Mouse (Mus musculus): Measurements from ENCODE around the gene Ncr1. TPM values are rescaled to one million over a fixed set of nuclear protein-coding genes. Genes with fewer than 3 reads are reported as not detected.

Gene Ncr1
- total and polyA plus RNA-seq, 3 experiments: not detected

Other genes starting within 250 kb of the Ncr1 start
- 0.08 and 0.13 TPM in 2 replicates for gene Ttyh1, start 218.3 kb upstream of the Ncr1 start, total RNA-seq (2012; rRNA removed)
- gene Ttyh1, start 218.3 kb upstream of the Ncr1 start, total RNA-seq (2014; rRNA removed): not detected in 2 replicates
- 0.16 and 0.17 TPM in 2 replicates for gene Ttyh1, start 218.3 kb upstream of the Ncr1 start, polyA plus RNA-seq (2012; ENCODE audit: insufficient read length, low read depth)
- 28.6 and 33.5 TPM in 2 replicates for gene Leng8, start 200.7 kb upstream of the Ncr1 start, total RNA-seq (2012; rRNA removed)
- gene Leng8, start 200.7 kb upstream of the Ncr1 start, total RNA-seq (2014; rRNA removed): 17.6 and 23.2 TPM in 2 replicates
- gene Leng8, start 200.7 kb upstream of the Ncr1 start, polyA plus RNA-seq (2012; ENCODE audit: insufficient read length, low read depth): 46.6 and 48.7 TPM in 2 replicates
- gene Leng9, start 187.3 kb upstream of the Ncr1 start, total RNA-seq (2012; rRNA removed): 1.2 and 1.8 TPM in 2 replicates
- gene Leng9, start 187.3 kb upstream of the Ncr1 start, total RNA-seq (2014; rRNA removed): 0.70 and 1.2 TPM in 2 replicates
- gene Leng9, start 187.3 kb upstream of the Ncr1 start, polyA plus RNA-seq (2012; ENCODE audit: insufficient read length, low read depth): 1.1 and 1.3 TPM in 2 replicates
- gene Cdc42ep5, start 172.9 kb upstream of the Ncr1 start, total RNA-seq (2012; rRNA removed): 3.1 and 4.2 TPM in 2 replicates
- 2.0 and 2.1 TPM in 2 replicates for gene Cdc42ep5, start 172.9 kb upstream of the Ncr1 start, total RNA-seq (2014; rRNA removed)
- 1.4 and 1.5 TPM in 2 replicates for gene Cdc42ep5, start 172.9 kb upstream of the Ncr1 start, polyA plus RNA-seq (2012; ENCODE audit: insufficient read length, low read depth)
- not detected in 2 replicates for gene Lilra5, start 100.0 kb upstream of the Ncr1 start, total RNA-seq (2012; rRNA removed)
- not detected in 2 replicates for gene Lilra5, start 100.0 kb upstream of the Ncr1 start, total RNA-seq (2014; rRNA removed)
- not detected in 2 replicates for gene Lilra5, start 100.0 kb upstream of the Ncr1 start, polyA plus RNA-seq (2012; ENCODE audit: insufficient read length, low read depth)
- gene Gp6, start 60.0 kb downstream of the Ncr1 start, total RNA-seq (2012; rRNA removed): 0.17 and 0.55 TPM in 2 replicates
- 1.6 and 2.0 TPM in 2 replicates for gene Gp6, start 60.0 kb downstream of the Ncr1 start, total RNA-seq (2014; rRNA removed)
- gene Gp6, start 60.0 kb downstream of the Ncr1 start, polyA plus RNA-seq (2012; ENCODE audit: insufficient read length, low read depth): 0.60 and 0.64 TPM in 2 replicates
- gene Rdh13, start 107.9 kb downstream of the Ncr1 start, total RNA-seq (2012; rRNA removed): 17.6 and 22.8 TPM in 2 replicates
- 18.1 and 20.9 TPM in 2 replicates for gene Rdh13, start 107.9 kb downstream of the Ncr1 start, total RNA-seq (2014; rRNA removed)
- 12.3 and 16.4 TPM in 2 replicates for gene Rdh13, start 107.9 kb downstream of the Ncr1 start, polyA plus RNA-seq (2012; ENCODE audit: insufficient read length, low read depth)
- gene Eps8l1, start 123.0 kb downstream of the Ncr1 start, total RNA-seq (2012; rRNA removed): 5.8 and 6.0 TPM in 2 replicates
- 4.2 and 5.4 TPM in 2 replicates for gene Eps8l1, start 123.0 kb downstream of the Ncr1 start, total RNA-seq (2014; rRNA removed)
- 8.4 and 11.3 TPM in 2 replicates for gene Eps8l1, start 123.0 kb downstream of the Ncr1 start, polyA plus RNA-seq (2012; ENCODE audit: insufficient read length, low read depth)
- 55.8 and 60.5 TPM in 2 replicates for gene Ppp1r12c, start 164.0 kb downstream of the Ncr1 start, total RNA-seq (2012; rRNA removed)
- gene Ppp1r12c, start 164.0 kb downstream of the Ncr1 start, total RNA-seq (2014; rRNA removed): 71.0 and 78.1 TPM in 2 replicates
- 103 and 112 TPM in 2 replicates for gene Ppp1r12c, start 164.0 kb downstream of the Ncr1 start, polyA plus RNA-seq (2012; ENCODE audit: insufficient read length, low read depth)
- 0.25 and 0.30 TPM in 2 replicates for gene Tnnt1, start 178.7 kb downstream of the Ncr1 start, total RNA-seq (2012; rRNA removed)
- gene Tnnt1, start 178.7 kb downstream of the Ncr1 start, total RNA-seq (2014; rRNA removed): 0.53 TPM in 1 of 2 replicates, not detected in the other
- 0.36 and 0.76 TPM in 2 replicates for gene Tnnt1, start 178.7 kb downstream of the Ncr1 start, polyA plus RNA-seq (2012; ENCODE audit: insufficient read length, low read depth)
- 0.51 and 0.59 TPM in 2 replicates for gene Tnni3, start 186.5 kb downstream of the Ncr1 start, total RNA-seq (2012; rRNA removed)
- 0.64 TPM in 1 of 2 replicates, not detected in the other for gene Tnni3, start 186.5 kb downstream of the Ncr1 start, total RNA-seq (2014; rRNA removed)
- gene Tnni3, start 186.5 kb downstream of the Ncr1 start, polyA plus RNA-seq (2012; ENCODE audit: insufficient read length, low read depth): 1.6 and 2.0 TPM in 2 replicates
- gene Dnaaf3, start 194.7 kb downstream of the Ncr1 start, total RNA-seq (2012; rRNA removed): 0.46 and 0.59 TPM in 2 replicates
- gene Dnaaf3, start 194.7 kb downstream of the Ncr1 start, total RNA-seq (2014; rRNA removed): 0.16 TPM in 1 of 2 replicates, not detected in the other
- 0.83 and 1.1 TPM in 2 replicates for gene Dnaaf3, start 194.7 kb downstream of the Ncr1 start, polyA plus RNA-seq (2012; ENCODE audit: insufficient read length, low read depth)
- gene Syt5, start 209.8 kb downstream of the Ncr1 start, total RNA-seq (2012; rRNA removed): 0.34 and 0.68 TPM in 2 replicates
- 0.20 and 0.30 TPM in 2 replicates for gene Syt5, start 209.8 kb downstream of the Ncr1 start, total RNA-seq (2014; rRNA removed)
- gene Syt5, start 209.8 kb downstream of the Ncr1 start, polyA plus RNA-seq (2012; ENCODE audit: insufficient read length, low read depth): 0.30 and 0.46 TPM in 2 replicates